Mouse (Mus musculus): ENCODE data around the gene Acvr1. TPM values are rescaled to one million over a fixed set of nuclear protein-coding genes. Genes with fewer than 3 reads are reported as not detected.

The Acvr1 gene
- polyA plus RNA-seq, 1 experiment from 2014 or later, result 5.5 TPM

DNA sequence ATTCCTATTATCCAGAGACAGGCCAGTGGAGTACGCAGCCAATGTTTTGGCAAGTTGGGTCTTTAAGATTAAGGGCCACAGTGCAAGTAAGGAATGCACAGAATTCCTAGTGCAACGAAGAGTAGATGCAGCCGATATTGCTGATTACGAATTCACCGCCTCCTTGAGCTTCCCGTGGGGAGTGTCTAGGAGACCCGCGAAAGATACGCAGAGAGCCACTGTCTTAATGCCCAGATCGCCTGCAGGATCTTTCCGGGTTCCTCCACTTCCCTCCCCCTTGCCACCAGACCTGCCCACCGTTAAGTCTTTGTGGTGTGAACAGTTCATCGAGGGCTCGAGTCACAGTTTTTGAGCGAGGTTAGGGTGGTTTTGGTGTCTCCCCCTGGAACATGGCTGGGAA is 120.0 kb downstream of the Acvr1 start:
- DNase-seq (ENCODE audit: low spot score) (no peak), ATAC-seq (replicated peaks; ENCODE audit: low FRiP score, low read depth) (no peak)
- Histone ChIP-seq H3K9me3 (replicated peaks; ENCODE audit: low read length) (no peaks in the 10 kb centered on the region), H3K4me1 (replicated peaks; ENCODE audit: insufficient read depth, low read length) (no peaks in the 10 kb centered on the region), H3K36me3 (ENCODE audit: insufficient read depth, low read length) (peaks cover 13% of the 10 kb centered on the region), H3K9ac (ENCODE audit: low read depth, low read length) (no peak overlapping the region), H3K4me3 (replicated peaks; ENCODE audit: low read depth, low read length) (no peak overlapping the region), H3K27ac (no peak overlapping the region), H3K27me3 (ENCODE audit: insufficient read depth, low read length) (no peaks in the 10 kb centered on the region), H3K4me2 (ENCODE audit: low read length) (no peak overlapping the region)
- WGBS, result 94% methylated on average over 15 of the region's 15 CpGs
- no peak for TF ChIP-seq CTCF (IDR thresholded peaks at IDR 0.05; ENCODE audit: low read depth)

- Histone ChIP-seq H3K27me3 (ENCODE audit: insufficient read depth, low read length) (no peaks in the 10 kb centered on the region), H3K4me1 (replicated peaks; ENCODE audit: insufficient read depth, low read length) (no peaks in the 10 kb centered on the region), H3K9me3 (replicated peaks; ENCODE audit: low read length) (no peaks in the 10 kb centered on the region), H3K27ac (no peak overlapping the region), H3K4me3 (replicated peaks; ENCODE audit: low read depth, low read length) (no peak overlapping the region), H3K36me3 (ENCODE audit: insufficient read depth, low read length) (peaks cover 13% of the 10 kb centered on the region), H3K4me2 (ENCODE audit: low read length) (no peak overlapping the region), H3K9ac (ENCODE audit: low read depth, low read length) (no peak overlapping the region)
- ATAC-seq (replicated peaks; ENCODE audit: low FRiP score, low read depth) (no peak), DNase-seq (ENCODE audit: low spot score) (no peak)
- TF ChIP-seq CTCF (IDR thresholded peaks at IDR 0.05; ENCODE audit: low read depth), result no peak
- WGBS, result 72% methylated on average over 4 of the region's 4 CpGs
Measured at GRCm38 (mm10) chr2:58443163-58443562, 123.8 kb downstream of the Acvr1 start.

DNA sequence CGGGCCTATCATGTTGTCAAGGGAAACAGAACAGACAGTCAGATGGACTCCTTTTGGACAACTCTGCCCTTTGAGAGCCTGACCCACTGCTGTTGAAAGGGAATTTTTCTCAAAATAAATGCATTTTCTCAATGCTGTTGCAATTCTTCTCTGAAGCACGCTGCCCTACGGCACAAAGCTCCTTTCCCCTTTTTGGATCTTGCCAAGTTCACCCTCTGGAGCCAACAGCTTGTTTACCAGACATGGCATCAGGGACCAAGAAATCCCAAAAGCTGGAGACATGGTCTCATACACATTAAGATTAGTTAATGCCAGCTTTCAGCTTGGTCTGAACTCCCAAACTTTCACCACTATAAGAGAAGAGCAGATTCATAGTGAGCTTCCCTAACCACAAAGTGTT is 130.0 kb downstream of the Acvr1 start:
- Histone ChIP-seq H3K27me3 (ENCODE audit: insufficient read depth, low read length) (no peaks in the 10 kb centered on the region), H3K27ac (no peak overlapping the region), H3K4me2 (ENCODE audit: low read length) (no peak overlapping the region), H3K4me1 (replicated peaks; ENCODE audit: insufficient read depth, low read length) (no peaks in the 10 kb centered on the region), H3K4me3 (replicated peaks; ENCODE audit: low read depth, low read length) (no peak overlapping the region), H3K36me3 (ENCODE audit: insufficient read depth, low read length) (no peaks in the 10 kb centered on the region), H3K9ac (ENCODE audit: low read depth, low read length) (no peak overlapping the region), H3K9me3 (replicated peaks; ENCODE audit: low read length) (no peaks in the 10 kb centered on the region)
- WGBS, result 95% methylated on average over 3 of the region's 3 CpGs
- TF ChIP-seq CTCF (IDR thresholded peaks at IDR 0.05; ENCODE audit: low read depth), result no peak
- DNase-seq (ENCODE audit: low spot score), result no peak
- ATAC-seq (replicated peaks; ENCODE audit: low FRiP score, low read depth), result no peak

DNA sequence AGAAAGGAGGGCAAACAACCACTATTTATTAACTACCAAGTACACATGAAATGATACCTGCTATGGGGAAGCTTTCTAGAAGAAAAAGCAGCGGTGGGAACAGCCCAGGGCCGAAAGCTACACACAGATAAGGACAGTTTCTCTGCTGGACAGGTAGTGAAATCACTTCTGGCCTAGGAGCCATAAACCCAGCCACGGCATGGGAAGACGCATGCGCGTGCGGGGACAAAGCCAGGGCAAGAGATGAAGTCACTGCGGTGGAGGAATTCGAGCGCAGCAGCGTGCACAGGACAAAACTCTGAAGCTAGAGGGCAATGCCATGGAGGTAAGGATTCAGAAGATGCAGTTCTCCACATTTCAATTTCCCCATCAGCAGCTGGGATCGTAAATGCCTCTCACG is 131.4 kb downstream of the Acvr1 start:
- Histone ChIP-seq H3K4me1 (replicated peaks; ENCODE audit: insufficient read depth, low read length) (no peaks in the 10 kb centered on the region), H3K4me3 (replicated peaks; ENCODE audit: low read depth, low read length) (no peak overlapping the region), H3K27ac (no peak overlapping the region), H3K9me3 (replicated peaks; ENCODE audit: low read length) (no peaks in the 10 kb centered on the region), H3K36me3 (ENCODE audit: insufficient read depth, low read length) (no peaks in the 10 kb centered on the region), H3K9ac (ENCODE audit: low read depth, low read length) (no peak overlapping the region), H3K27me3 (ENCODE audit: insufficient read depth, low read length) (no peaks in the 10 kb centered on the region), H3K4me2 (ENCODE audit: low read length) (no peak overlapping the region)
- WGBS, result 83% methylated on average over 13 of the region's 13 CpGs
- no peak for TF ChIP-seq CTCF (IDR thresholded peaks at IDR 0.05; ENCODE audit: low read depth)
- DNase-seq (ENCODE audit: low spot score) (no peak), ATAC-seq (replicated peaks; ENCODE audit: low FRiP score, low read depth) (no peak)

DNA sequence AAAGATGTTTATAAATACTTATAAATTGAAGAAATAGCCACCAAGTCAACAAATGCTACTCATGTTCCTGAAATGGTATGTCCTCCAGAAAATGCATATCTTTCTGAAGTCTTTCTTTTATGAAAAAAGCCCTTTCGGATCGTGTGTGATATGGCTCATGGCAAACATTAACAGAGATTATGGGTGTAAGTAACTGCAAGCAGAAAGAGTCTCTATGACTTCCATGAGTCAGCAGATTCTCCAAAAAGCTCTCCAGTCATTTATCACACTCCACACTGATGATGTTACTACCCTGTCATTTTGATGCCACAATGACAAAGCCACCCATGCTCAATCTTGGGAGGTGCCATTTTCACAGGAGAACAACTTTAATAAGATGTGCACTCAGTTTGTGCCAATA is 132.5 kb downstream of the Acvr1 start:
- WGBS, result 84% methylated on average over 2 of the region's 2 CpGs
- TF ChIP-seq CTCF (IDR thresholded peaks at IDR 0.05; ENCODE audit: low read depth), result no peak
- Histone ChIP-seq H3K9ac (ENCODE audit: low read depth, low read length) (no peak overlapping the region), H3K4me1 (replicated peaks; ENCODE audit: insufficient read depth, low read length) (no peaks in the 10 kb centered on the region), H3K27ac (no peak overlapping the region), H3K4me2 (ENCODE audit: low read length) (no peak overlapping the region), H3K9me3 (replicated peaks; ENCODE audit: low read length) (no peaks in the 10 kb centered on the region), H3K36me3 (ENCODE audit: insufficient read depth, low read length) (no peaks in the 10 kb centered on the region), H3K27me3 (ENCODE audit: insufficient read depth, low read length) (no peaks in the 10 kb centered on the region), H3K4me3 (replicated peaks; ENCODE audit: low read depth, low read length) (no peak overlapping the region)
- ATAC-seq (replicated peaks; ENCODE audit: low FRiP score, low read depth) (no peak), DNase-seq (ENCODE audit: low spot score) (no peak)

DNA sequence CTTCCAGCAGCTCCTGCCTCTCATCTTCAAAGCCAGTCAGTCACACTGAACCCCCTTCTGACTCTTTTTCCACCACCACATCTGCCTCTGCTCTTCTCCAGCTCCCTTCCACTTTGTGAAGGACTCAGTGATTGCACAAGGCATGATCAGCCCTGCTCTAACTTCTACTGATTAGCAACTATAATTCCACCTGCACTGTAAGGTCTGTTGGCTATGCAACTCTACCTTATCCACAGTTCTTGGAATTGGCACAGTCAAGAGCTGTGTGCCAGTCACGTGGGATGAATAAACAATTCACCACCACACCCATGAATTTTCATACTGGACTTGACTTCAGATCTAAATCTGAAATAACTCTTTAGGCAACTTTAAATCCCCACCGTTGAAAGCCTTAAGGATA is 133.6 kb downstream of the Acvr1 start:
- Histone ChIP-seq H3K27me3 (ENCODE audit: insufficient read depth, low read length) (no peaks in the 10 kb centered on the region), H3K36me3 (ENCODE audit: insufficient read depth, low read length) (no peaks in the 10 kb centered on the region), H3K4me3 (replicated peaks; ENCODE audit: low read depth, low read length) (no peak overlapping the region), H3K9ac (ENCODE audit: low read depth, low read length) (no peak overlapping the region), H3K4me1 (replicated peaks; ENCODE audit: insufficient read depth, low read length) (no peaks in the 10 kb centered on the region), H3K9me3 (replicated peaks; ENCODE audit: low read length) (no peaks in the 10 kb centered on the region), H3K4me2 (ENCODE audit: low read length) (no peak overlapping the region), H3K27ac (no peak overlapping the region)
- ATAC-seq (replicated peaks; ENCODE audit: low FRiP score, low read depth), result no peak
- DNase-seq (ENCODE audit: low spot score), result no peak
- WGBS, result 83% methylated on average over 2 of the region's 2 CpGs
- no peak for TF ChIP-seq CTCF (IDR thresholded peaks at IDR 0.05; ENCODE audit: low read depth)

- no peak for TF ChIP-seq CTCF (IDR thresholded peaks at IDR 0.05; ENCODE audit: low read depth)
- H3K36me3 ChIP-seq (ENCODE audit: insufficient read depth, low read length), result no peaks in the 10 kb centered on the region
- H3K27ac ChIP-seq, result no peak overlapping the region
- 94% methylated on average over 7 of the region's 7 CpGs for WGBS
- H3K9ac ChIP-seq (ENCODE audit: low read depth, low read length), result no peak overlapping the region
- H3K4me3 ChIP-seq (replicated peaks; ENCODE audit: low read depth, low read length), result no peak overlapping the region
- no peak overlapping the region for H3K4me2 ChIP-seq (ENCODE audit: low read length)
- DNase-seq (ENCODE audit: low spot score) (no peak), ATAC-seq (replicated peaks; ENCODE audit: low FRiP score, low read depth) (no peak)
- no peaks in the 10 kb centered on the region for H3K4me1 ChIP-seq (replicated peaks; ENCODE audit: insufficient read depth, low read length)
- no peaks in the 10 kb centered on the region for H3K9me3 ChIP-seq (replicated peaks; ENCODE audit: low read length)
- H3K27me3 ChIP-seq (ENCODE audit: insufficient read depth, low read length), result no peaks in the 10 kb centered on the region
Measured at GRCm38 (mm10) chr2:58432211-58432610, 134.7 kb downstream of the Acvr1 start.
